Mouse (Mus musculus) CD4-positive helper T cell, adult 2 months (primary cell): ENCODE results near the gene Crim1.
A peak's percentile ranks its signal among the peaks of the same experiment; 100 is the strongest.

Experiments used
- DNase-seq: peaks from one replicate; pipeline ENCODE4 v3.0.0-alpha.2; 2012; ENCODE audit warnings: low read depth, missing footprints, low spot score

Crim1 gene

DNA sequence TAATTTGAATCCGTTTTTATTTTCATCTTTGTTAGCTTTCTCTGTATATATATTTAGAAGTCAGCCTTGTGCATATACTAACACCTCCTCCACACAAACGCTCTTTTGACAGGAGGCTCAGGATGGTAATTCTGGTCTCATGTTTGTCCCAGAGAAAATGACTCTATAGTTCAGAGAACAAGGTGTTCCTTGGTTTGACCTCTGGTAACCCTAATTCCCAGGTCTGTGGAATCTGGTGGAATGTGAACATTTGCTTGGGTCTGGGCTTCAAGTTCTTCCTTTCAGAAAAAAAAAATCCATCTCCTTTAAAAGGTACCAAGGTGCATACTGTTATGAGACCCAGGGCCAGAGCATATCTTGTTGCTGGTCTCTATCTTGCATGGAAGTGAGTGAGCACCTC is 9.6 kb downstream of the Crim1 start:
- no peak for DNase-seq

DNA sequence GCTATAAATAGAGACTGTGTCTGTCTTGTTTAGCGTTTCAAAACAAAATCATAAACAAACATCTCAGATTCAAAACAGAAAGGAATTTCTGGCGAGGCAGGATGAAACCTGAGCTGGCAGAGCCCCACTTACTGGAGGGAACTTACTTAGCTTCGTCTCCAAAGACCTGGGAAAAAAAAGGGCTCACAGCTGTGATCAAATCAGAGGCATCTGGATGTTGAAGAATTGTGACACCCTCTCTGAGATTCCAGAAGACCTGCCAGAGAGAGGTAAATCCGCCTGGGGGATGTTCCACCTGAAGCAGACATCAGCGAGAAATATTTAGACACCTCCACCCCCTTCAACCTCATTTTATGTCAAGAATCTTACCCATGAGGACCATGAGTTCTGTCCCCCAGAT is 11.8 kb downstream of the Crim1 start:
- DNase-seq = no peak

DNA sequence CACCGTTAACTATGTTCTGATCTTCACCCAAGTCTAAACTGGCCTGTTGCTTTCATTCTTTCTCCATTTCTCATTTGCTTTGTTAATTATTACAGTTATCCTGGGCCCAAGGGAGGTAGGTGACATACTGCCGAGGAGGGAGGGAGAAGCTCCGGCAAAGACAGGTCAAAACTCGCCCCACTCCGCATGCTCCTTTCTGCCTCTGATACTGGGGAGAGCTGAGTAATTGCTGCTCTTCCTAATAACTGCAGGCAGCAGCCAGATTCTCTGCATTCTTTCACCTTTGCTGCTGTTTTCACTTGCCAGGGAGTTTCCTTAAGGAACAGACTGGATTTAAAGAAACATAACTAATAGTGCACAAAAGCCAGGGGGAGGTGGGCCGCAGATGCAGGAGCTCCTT is 13.1 kb downstream of the Crim1 start:
- DNase-seq = no peak

DNA sequence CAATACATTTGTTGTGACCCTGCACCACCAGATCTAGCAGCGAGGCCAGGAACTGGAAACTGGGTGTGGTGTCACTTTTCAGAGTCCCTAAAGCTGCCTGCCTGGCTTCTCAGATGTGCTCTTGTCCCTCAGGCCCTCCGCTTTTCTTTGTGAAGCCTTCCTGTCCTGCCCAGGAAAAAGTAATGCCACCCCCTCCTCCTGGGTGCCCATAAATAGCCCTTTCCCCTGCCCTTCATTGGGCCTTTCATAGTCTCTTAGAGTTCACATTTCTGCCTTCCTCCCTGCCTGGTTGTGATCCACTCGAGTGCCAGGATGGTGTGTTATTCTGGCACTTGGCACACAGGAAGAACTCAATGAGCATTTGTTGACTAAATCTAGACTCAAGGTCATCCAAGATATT is 16.5 kb downstream of the Crim1 start:
- no peak for DNase-seq

DNA sequence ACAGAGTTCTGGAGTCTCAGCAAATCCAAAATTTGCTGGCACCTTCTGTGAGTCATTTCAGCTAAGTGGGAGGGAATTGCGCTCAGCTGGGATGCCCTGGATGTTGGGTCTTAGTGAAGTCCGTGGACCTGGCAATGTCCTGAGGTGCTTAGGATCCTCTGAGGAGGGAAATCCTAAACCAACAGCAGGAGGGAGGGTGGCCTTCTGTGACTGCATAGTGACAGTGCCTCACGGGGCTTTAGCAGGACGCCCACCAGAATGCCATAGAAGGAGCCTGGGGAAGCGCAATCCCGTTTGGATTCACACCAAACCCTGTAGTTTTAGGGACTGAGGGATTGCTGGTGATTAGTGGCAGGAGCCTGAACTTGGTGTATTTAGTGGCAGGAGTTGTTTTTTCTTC is 17.4 kb downstream of the Crim1 start:
- DNase-seq = no peak

DNA sequence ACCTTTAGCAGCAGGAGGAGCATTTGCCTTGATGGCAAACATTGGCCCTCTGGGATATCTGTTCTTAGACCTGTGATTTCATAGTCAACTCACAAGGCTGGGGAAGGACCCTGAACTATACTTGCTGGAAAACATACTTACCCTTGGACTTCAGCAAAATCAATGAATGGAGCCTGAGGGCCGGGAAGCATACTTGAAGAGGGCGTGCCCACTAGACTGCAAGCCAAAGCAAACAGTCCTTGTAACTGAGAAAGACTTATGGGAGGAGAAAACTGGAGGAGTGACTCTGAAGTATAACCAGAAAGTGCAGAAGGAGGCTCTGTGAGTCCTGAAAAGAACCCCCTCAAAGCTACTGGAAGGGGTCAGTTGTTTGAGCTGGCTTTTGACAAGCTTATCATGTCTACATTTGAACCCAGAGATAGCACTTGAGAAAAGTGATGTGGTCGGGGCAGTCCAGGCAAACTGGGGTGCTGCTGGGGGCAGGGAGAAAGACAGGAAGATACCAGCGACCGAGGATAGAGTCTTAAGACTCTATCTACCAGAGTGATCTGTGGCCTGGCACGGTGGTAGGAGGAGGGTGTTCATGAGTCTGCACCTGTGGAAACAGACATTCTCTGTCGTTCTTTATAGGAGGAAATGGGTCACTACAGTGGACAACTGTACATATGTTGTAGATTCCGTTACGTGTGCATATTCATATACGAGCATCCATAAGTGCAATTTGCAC is 18.6 kb downstream of the Crim1 start:
- DNase-seq = no peak

DNA sequence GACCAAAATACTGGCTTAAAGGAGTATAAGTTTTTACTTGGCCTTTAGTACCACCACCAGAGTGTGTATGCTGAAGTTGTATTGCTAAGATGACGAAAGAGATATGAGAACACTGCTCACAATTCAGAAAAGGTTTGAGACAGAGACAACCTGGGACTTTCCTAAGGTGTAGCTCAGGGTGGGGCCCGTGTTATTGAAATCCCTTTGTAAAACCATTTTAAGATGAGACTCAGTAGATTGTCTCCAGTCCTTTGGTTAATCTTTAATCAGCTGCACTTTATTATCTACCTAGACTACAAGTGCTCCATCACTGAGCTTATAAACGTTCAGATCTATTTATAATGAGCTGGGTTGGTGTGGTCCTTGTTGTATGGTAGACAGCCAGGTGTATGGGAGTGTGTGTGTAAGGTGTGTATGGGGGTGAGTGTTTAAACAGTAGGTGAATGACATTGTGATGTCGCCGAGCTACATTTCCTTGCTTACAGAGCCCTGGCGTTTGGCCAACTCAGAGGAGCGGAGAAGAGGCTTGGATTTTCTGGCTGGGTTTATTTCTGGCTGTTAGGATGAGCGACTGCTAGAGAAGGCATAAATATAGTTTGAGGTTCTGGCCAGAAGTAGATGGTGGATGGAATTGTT is 21.1 kb downstream of the Crim1 start:
- DNase-seq = no peak

DNA sequence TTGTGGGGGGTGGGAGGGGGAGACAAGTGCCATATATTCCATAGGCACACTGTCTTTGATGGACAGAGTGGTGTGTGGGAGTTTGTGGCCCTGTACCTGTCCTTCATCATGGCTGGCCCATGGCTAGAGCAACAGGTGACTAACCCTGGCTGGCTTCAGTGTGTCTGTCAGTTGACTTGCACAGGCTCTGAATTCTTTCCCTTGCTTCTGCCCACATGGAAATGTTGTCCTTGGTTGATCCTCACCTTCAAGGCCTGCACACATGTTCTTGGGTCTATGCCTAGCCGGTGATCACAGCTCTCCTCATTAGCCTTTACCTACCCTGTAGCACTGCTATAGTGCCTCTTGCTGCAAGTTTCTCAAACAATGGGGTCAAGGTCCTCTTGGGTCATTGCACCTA is 21.8 kb downstream of the Crim1 start:
- no peak for DNase-seq

DNA sequence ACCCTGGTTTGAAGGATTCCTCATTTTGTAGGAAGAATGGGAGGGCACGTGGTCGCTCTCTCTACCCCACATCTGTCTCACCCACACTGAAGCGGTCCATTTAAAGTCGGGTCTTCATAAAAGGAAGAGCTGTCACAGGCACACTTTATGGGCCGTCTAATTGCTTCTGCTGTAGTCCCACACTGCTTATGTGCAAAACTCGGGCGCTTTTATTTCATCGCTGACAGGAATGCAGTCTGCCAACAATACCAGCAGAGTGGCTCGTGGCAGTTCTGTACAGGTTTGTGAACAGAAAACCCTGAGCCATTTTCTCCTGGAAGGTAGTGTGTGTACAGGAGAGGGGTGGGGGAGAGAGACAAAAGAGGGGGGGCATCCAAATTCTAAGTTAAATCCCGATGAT is 23.9 kb downstream of the Crim1 start:
- DNase-seq = no peak

DNA sequence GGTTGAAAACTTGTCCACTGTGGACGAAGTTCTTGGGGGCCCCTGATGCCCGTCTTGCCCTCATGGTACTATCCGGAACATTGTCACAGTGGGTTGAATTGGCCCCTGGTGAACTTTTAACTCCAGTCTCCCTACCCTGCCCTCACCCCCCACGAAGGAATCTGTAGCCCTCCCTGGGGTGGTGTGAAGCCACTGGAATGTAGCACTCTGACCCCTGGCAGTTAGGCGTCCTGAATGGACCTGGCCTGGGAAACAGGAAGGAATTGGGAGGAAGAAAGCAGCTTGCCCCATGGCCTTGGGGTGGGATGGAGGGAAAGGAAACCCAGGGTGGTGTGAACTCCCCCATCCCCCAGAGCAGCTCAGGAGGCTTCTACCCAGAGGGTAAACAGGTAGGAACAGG is 25.5 kb downstream of the Crim1 start:
- no peak for DNase-seq

DNA sequence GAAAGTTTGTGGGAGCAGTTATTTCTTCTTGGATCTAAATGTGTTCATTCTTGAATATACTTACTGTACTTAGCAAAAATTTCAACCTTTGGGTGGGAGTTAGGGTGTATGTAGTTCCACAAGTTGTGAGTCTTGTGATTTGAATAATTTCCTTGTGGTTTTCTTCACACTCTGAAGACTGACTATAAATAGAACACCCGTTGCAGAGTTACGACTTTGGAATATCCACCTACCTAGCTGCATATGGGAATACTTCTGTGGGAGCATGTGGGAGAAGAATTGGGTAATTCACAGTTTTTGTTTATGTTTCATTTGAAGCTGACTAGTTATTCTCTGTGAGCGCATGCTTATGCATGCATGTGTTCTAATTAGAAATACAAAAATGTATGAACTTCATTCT is 27.2 kb downstream of the Crim1 start:
- DNase-seq = no peak

DNA sequence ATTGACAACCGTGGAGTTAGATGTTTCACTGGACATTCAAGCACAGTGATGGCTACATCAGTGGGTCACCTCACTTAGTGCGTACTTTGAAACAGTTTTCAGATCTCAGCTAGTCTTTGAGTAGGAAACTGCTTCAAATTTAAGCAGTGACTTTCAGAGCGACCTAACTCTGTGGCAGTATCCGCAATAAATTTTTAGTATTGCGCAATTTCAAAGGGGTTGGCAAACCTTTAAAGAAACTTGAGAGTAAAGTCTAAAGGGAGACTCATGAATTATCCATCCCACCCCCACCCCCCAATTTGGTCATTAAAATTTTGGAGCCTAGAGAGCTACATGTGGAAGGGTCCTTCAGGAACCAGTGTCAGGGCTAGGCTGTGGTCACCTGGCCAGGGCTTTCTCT is 31.5 kb downstream of the Crim1 start:
- no peak for DNase-seq

DNA sequence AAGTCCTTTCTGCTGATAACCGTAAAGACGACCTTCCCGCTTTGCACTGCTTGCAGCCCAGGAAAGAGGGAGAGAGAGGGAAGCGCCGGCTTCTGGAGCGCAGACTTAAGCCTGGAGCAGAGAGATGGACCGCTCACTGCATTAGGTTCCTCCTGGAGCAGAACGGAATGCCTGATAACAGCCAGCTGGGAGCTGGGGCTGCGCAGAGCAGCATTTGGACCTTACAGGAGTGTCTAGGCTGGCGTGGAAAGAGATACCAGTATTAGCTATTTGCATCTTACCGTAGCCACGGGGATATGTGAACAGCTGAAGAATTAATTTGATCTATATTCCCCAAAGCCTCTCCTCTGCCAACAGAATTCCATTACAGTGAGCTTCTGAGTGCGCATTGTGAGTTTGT is 32.7 kb downstream of the Crim1 start:
- DNase-seq = no peak

DNA sequence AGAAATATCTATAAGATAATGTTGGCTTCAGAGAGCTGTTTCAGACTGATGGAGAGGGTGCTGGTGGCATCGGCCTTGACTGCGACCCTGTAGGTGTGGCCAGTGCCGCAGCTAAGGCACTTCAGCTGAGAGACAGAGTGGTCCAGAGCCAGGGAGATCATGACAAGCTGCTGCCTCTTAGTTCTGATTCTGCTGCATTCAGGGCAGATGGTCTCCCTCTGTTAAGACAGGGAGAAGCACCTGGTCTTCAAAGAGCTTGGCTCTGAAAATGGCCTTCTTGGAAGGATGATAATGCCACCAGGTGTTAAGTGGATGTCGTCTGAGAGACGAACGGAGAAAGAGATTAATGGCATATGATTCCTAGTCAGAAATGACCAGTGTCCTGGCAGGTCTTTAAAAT is 33.8 kb downstream of the Crim1 start:
- no peak for DNase-seq

DNA sequence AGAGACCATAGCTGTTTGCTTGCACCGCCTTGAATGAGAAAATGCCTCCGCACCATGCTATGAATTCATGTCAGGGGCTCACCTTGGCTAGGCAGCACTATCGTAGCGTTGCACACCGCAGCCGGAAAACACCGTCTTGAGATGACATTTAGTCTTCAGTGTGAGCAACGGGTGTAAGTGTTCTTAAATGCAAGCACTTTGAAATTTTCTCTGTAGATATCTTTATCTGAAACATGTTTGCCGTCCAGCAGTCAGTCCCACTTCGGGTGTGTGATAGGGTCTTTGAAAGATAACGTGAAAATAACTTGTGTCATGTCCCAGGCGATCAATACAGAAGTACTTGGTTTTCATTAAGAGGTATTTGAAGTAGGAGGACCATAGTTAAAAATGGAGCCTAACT is 36.1 kb downstream of the Crim1 start:
- DNase-seq = no peak

DNA sequence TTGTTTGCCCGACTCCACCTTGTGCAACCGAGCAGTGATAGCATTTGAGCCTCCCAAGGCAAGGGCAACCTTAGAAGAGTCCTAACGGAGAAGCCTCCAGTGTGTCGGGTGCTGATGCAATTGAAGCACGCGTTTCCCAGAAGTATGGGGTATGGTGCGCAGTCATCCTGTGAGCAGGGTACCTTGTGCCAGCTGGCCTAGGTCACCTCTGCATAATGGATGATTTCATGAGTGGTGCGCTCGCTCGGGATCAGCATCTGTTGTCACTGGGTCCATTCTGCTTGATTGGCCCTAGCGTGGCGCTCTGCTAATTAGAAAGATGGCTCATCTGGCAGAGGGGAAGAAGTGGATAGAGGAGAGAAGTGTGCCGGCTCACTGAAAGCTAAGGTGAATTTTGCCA is 37.9 kb downstream of the Crim1 start:
- no peak for DNase-seq

DNA sequence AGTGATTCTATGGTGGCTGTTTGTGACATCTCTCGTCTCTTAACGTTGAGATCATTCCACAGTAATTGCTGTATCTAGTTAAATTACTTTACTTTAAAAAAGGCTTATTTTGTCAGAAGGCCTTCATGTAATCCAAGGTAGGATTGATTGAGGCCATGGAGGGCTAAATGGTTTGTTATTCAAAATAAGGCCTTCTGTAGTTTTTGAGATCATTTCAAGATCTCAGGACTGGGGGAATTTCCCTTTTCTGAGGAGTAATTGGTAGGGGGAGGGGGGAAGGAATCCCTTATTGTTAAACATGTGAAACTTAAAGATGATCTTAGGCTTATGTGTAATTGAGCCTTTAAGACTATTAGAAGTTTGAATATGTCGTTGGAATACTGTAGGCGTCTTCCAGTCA is 40.1 kb downstream of the Crim1 start:
- no peak for DNase-seq

DNA sequence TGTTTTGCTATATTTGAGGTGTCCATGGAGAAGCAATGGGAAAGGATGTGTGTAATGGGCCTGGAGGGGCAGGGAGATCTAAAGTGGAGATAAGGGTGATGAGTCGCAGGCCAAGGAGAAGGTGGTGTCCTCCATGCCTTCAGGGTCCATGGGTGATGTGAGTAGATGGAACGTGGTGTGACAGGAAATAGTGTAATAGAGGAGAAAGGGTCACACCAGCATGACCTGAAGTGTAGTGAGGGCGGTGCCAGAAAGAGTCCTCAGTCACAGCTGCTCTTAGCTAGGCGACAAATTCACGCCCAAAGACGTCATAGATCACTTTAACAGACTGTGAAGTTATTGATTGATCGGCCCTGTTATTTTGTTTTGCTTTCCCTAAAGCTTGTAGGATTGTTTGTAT is 41.2 kb downstream of the Crim1 start:
- DNase-seq = no peak

DNA sequence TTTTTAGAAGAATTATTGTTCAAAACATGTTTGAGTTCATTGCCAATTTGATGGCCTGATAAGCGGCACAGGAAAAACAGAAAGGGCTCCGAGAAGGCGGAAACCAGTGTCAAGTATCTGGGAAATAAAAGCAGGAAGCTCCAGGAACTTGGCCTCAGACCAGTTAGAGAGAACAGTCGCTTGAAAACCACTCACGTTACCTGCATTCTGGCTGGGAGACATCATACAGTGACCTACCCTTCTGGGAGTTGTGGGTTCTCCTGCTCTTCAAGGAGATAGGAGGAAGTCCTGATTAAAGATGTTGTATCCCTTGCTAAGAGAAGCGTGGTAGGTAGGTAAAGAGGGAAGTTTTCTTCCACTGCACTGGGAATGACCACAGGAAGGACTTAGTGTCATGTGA is 44.7 kb downstream of the Crim1 start:
- DNase-seq = no peak

DNA sequence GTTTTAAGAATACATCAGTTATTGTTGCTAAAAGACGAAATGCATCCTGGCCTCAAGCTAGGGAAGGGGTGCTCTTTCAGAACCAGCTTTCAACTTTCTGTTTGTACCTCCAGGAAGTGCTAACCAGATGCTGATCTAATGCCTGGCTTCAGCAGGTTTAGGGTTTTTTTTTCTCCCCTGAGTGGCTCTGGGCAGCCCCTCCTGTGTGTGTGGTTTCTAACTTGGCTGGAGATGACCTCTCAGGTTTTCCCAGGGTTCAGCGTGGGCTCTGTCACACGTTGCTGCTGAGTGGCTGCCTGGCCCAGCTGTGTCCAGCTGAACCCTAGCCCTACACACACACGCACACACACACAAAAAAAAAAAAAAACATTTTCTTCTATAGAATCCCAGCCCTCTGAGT is 45.4 kb downstream of the Crim1 start:
- DNase-seq = peak; percentile 45

DNA sequence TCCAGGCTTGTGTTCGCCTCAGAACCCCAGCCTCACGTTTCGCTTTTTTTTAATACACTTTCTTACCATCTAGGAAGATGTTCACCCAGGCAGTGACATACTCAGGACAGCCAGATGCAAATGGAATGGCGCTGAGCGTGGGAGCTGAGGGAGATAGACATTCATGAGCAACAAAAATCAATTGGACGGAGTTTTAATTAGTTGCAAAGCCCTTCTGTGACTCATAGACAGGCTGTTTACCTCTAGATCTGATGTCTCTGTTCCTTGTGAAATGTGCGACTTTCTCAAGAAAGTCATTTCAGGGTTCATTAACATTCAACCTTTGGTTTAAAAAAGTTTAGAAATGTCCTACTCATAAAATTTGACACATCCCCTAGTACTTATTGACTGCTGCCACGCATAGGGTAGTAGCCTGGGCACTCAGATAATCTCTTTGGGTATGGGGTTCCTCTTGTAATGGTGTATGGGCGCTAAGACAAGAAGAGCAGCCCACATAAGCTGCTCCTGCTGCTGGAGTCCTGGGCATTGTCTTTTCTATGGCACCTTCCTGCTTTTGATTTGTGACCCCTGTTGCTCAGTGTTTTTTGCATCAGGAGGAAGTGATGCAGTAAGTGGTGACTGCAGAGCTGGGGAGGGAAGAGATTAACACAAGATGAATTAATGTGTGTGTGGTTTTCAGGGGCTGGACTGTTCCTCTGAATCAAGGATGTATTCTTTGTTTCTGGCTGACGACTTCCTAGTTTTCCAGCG is 46.8 kb downstream of the Crim1 start:
- DNase-seq = peak; percentile 28

DNA sequence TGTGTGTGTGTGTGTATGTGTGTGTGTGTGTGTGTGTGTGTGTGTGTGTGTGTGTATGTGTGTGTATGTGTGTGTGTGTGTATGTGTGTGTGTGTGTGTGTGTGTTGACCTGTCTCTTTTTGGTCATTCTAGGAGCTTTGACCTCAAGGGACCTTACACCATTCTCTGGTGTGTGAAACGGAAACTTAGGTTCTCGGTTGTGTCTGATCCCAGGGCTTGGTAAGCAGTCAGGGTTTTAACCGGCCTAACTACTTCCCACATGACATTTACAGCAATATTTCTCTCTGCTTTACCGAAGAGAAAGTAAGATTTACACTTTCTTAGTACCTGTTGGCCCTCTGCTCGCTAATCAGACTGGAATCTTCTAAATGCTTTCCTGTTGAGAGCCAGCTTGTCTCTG is 48.1 kb downstream of the Crim1 start:
- DNase-seq = no peak

DNA sequence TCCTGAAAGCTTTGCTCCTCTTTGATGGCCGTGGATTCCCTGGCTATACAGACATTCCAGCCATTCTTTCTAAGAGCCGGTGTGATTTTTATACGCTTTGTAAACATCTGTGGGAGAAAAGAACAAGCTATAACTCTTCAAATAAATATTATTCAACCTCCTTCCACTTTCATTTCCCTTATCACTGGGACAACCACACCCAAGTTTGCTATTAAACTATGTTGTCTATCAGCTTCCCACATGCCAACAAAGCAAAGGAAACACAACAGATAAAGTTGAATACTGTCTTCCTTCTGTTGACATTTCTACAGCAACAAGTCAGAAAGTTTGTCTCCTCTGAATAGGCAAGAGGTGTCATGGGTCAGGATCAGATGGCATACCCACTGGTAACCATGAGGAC is 48.9 kb downstream of the Crim1 start:
- DNase-seq = no peak
